ENCODE assay signal across 8 mouse cellular contexts in genomic region chr4:153377981-153378380, GRCm38 (mm10).
DNase-seq lines count a peak whose midpoint lies in the region; ATAC-seq lines count a peak whose summit lies in the region.

No protein-coding gene starts in this region.

- H3K4me3 ChIP-seq in hindbrain, embryonic 12.5 days = no peak overlapping the region

- H3K27me3 ChIP-seq in hindbrain, embryonic 12.5 days = no peaks in the 10 kb centered on the region

- H3K36me3 ChIP-seq in hindbrain, embryonic 12.5 days = 0 out of 2 replicates have a peak, but pooled peaks cover 3% of the 10 kb centered on the region

- peaks cover 6% of the 10 kb centered on the region for H3K4me1 ChIP-seq in hindbrain, embryonic 12.5 days

- H3K4me2 ChIP-seq in hindbrain, embryonic 12.5 days (replicated peaks) = no peak overlapping the region

- ATAC-seq in hindbrain, embryonic 12.5 days (ENCODE audit: low FRiP score) = peak; percentile 40; the same call in 1 of the 2 replicates
- ATAC-seq in megakaryocyte progenitor cell, adult 5-6 weeks (replicated peaks; ENCODE audit: poor library complexity) = no peak
- ATAC-seq in CD4-positive, CD25-positive, alpha-beta regulatory T cell, adult 4 months = no peak

- WGBS in hindbrain, embryonic 12.5 days = 28% methylated on average over 6 of the region's 6 CpGs

- no peak overlapping the region for H3K9ac ChIP-seq in hindbrain, embryonic 12.5 days

- DNase-seq in adrenal gland, postnatal 10 days = peak; percentile 29
- DNase-seq in adrenal gland, postnatal 25 days = no peak
- DNase-seq in lung, postnatal 10 days = peak; percentile 28
- DNase-seq in lung, postnatal 36 days = no peak
- DNase-seq in left cerebral cortex, postnatal 14 days (ENCODE audit: low spot score in 2 of 2) = peak; percentile 66 to 68

- intact Hi-C loops in left cerebral cortex, postnatal 14 days (cut with DNase I) = no loop called here

- H3K27ac ChIP-seq in hindbrain, embryonic 12.5 days = no peak overlapping the region

- H3K9me3 ChIP-seq in hindbrain, embryonic 12.5 days (replicated peaks) = 0 out of 2 replicates have a peak, but pooled peaks cover 2% of the 10 kb centered on the region

Comparison
In these comparisons a context has a peak if more than half of its experiments do, and no peak if none do; other contexts are left out.
1. DNase-seq: peak in adrenal gland, postnatal 10 days (single experiment), lung, postnatal 10 days (single experiment) and left cerebral cortex, postnatal 14 days (2 of 2); none in adrenal gland, postnatal 25 days (single experiment) and lung, postnatal 36 days (single experiment).